Mouse (Mus musculus): ENCODE data around the gene Tsr3. TPM values are rescaled to one million over a fixed set of nuclear protein-coding genes. Genes with fewer than 3 reads are reported as not detected.

Tsr3 gene
- total and polyA plus RNA-seq, 2 experiments, result 16.7 to 19.3 TPM

GRCm38 (mm10) chr17:25235635-25236034 lies 4.3 kb upstream of the Tsr3 start:
- Histone ChIP-seq H3K36me3 (ENCODE audit: control insufficient read depth, insufficient read depth, low read length) (peaks cover 5% of the 10 kb centered on the region; the same call in 1 of the 2 replicates), H3K4me1 (ENCODE audit: control insufficient read depth, insufficient read depth, low read length) (peaks cover 6% of the 10 kb centered on the region; the same call in 1 of the 2 replicates), H3K79me2 (ENCODE audit: control insufficient read depth, insufficient read depth, low read length) (peaks cover 4% of the 10 kb centered on the region; the same call in 1 of the 2 replicates), H3K27ac (replicated peaks; ENCODE audit: insufficient read depth, low read depth, low read length) (no peak overlapping the region), H3K27me3 (ENCODE audit: control insufficient read depth, insufficient read depth, low read length) (no peaks in the 10 kb centered on the region), H3K9ac (ENCODE audit: low read depth, low read length) (no peak overlapping the region), H3K4me3 (ENCODE audit: insufficient read depth, low read depth, low read length) (no peak overlapping the region)
- TF ChIP-seq POLR2A (IDR thresholded peaks at IDR 0.05; ENCODE audit: extremely low read depth, insufficient read depth, low read length) (no peak), CTCF (IDR thresholded peaks at IDR 0.05; ENCODE audit: low read depth, low read length) (no peak)
- DNase-seq (ENCODE audit: extremely low read depth, low read depth, low spot score), result no peak
- WGBS, result 83% methylated on average over 9 of the region's 9 CpGs

- 93% methylated on average over 11 of the region's 11 CpGs for WGBS
- Histone ChIP-seq H3K4me3 (ENCODE audit: insufficient read depth, low read depth, low read length) (no peak overlapping the region), H3K4me1 (ENCODE audit: control insufficient read depth, insufficient read depth, low read length) (peaks cover 5% of the 10 kb centered on the region), H3K9ac (ENCODE audit: low read depth, low read length) (no peak overlapping the region), H3K36me3 (ENCODE audit: control insufficient read depth, insufficient read depth, low read length) (no peaks in the 10 kb centered on the region), H3K27ac (replicated peaks; ENCODE audit: insufficient read depth, low read depth, low read length) (no peak overlapping the region), H3K79me2 (ENCODE audit: control insufficient read depth, insufficient read depth, low read length) (peaks cover 4% of the 10 kb centered on the region; the same call in 1 of the 2 replicates), H3K27me3 (ENCODE audit: control insufficient read depth, insufficient read depth, low read length) (no peaks in the 10 kb centered on the region)
- DNase-seq (ENCODE audit: extremely low read depth, low read depth, low spot score), result no peak
- TF ChIP-seq POLR2A (IDR thresholded peaks at IDR 0.05; ENCODE audit: extremely low read depth, insufficient read depth, low read length) (no peak), CTCF (IDR thresholded peaks at IDR 0.05; ENCODE audit: low read depth, low read length) (no peak)
These were observed 3.3 kb downstream of the Tsr3 start for GRCm38 (mm10) chr17:25243131-25243780.

- Histone ChIP-seq H3K27me3 (ENCODE audit: control insufficient read depth, insufficient read depth, low read length) (no peaks in the 10 kb centered on the region), H3K9ac (ENCODE audit: low read depth, low read length) (no peak overlapping the region), H3K27ac (replicated peaks; ENCODE audit: insufficient read depth, low read depth, low read length) (no peak overlapping the region), H3K4me3 (ENCODE audit: insufficient read depth, low read depth, low read length) (no peak overlapping the region), H3K79me2 (ENCODE audit: control insufficient read depth, insufficient read depth, low read length) (peaks cover 4% of the 10 kb centered on the region; the same call in 1 of the 2 replicates), H3K36me3 (ENCODE audit: control insufficient read depth, insufficient read depth, low read length) (no peaks in the 10 kb centered on the region), H3K4me1 (ENCODE audit: control insufficient read depth, insufficient read depth, low read length) (peaks cover 5% of the 10 kb centered on the region)
- WGBS, result 82% methylated on average over 16 of the region's 16 CpGs
- peak; percentile 23 for TF ChIP-seq CTCF (IDR thresholded peaks at IDR 0.05; ENCODE audit: low read depth, low read length)
- no peak for TF ChIP-seq POLR2A (IDR thresholded peaks at IDR 0.05; ENCODE audit: extremely low read depth, insufficient read depth, low read length)
- no peak for DNase-seq (ENCODE audit: extremely low read depth, low read depth, low spot score)
These were observed 4.3 kb downstream of the Tsr3 start for GRCm38 (mm10) chr17:25244239-25244638.

- no peak overlapping the region for H3K4me3 ChIP-seq (ENCODE audit: insufficient read depth, low read depth, low read length)
- H3K9ac ChIP-seq (ENCODE audit: low read depth, low read length), result no peak overlapping the region
- no peak overlapping the region for H3K27ac ChIP-seq (replicated peaks; ENCODE audit: insufficient read depth, low read depth, low read length)
- H3K4me1 ChIP-seq (ENCODE audit: control insufficient read depth, insufficient read depth, low read length), result no peaks in the 10 kb centered on the region
- H3K79me2 ChIP-seq (ENCODE audit: control insufficient read depth, insufficient read depth, low read length), result no peaks in the 10 kb centered on the region
- no peak for TF ChIP-seq CTCF (IDR thresholded peaks at IDR 0.05; ENCODE audit: low read depth, low read length)
- TF ChIP-seq POLR2A (IDR thresholded peaks at IDR 0.05; ENCODE audit: extremely low read depth, insufficient read depth, low read length), result no peak
- DNase-seq (ENCODE audit: extremely low read depth, low read depth, low spot score), result no peak
- 75% methylated on average over 18 of the region's 18 CpGs for WGBS
- no peaks in the 10 kb centered on the region for H3K36me3 ChIP-seq (ENCODE audit: control insufficient read depth, insufficient read depth, low read length)
- H3K27me3 ChIP-seq (ENCODE audit: control insufficient read depth, insufficient read depth, low read length), result no peaks in the 10 kb centered on the region
These were observed 8.2 kb downstream of the Tsr3 start for GRCm38 (mm10) chr17:25248033-25248750.

- H3K27ac ChIP-seq (replicated peaks; ENCODE audit: insufficient read depth, low read depth, low read length), result no peak overlapping the region
- DNase-seq (ENCODE audit: extremely low read depth, low read depth, low spot score), result no peak
- no peak overlapping the region for H3K4me3 ChIP-seq (ENCODE audit: insufficient read depth, low read depth, low read length)
- WGBS, result 87% methylated on average over 8 of the region's 8 CpGs
- H3K36me3 ChIP-seq (ENCODE audit: control insufficient read depth, insufficient read depth, low read length), result no peaks in the 10 kb centered on the region
- 0 out of 2 replicates have a peak, but pooled peaks cover 11% of the 10 kb centered on the region for H3K27me3 ChIP-seq (ENCODE audit: control insufficient read depth, insufficient read depth, low read length)
- no peaks in the 10 kb centered on the region for H3K79me2 ChIP-seq (ENCODE audit: control insufficient read depth, insufficient read depth, low read length)
- no peaks in the 10 kb centered on the region for H3K4me1 ChIP-seq (ENCODE audit: control insufficient read depth, insufficient read depth, low read length)
- TF ChIP-seq CTCF (IDR thresholded peaks at IDR 0.05; ENCODE audit: low read depth, low read length) (no peak), POLR2A (IDR thresholded peaks at IDR 0.05; ENCODE audit: extremely low read depth, insufficient read depth, low read length) (no peak)
- no peak overlapping the region for H3K9ac ChIP-seq (ENCODE audit: low read depth, low read length)
These were observed 10.3 kb downstream of the Tsr3 start for GRCm38 (mm10) chr17:25250181-25250835.

Data from liver, adult 2 months (tissue).